Mouse (Mus musculus) G1E (cell line): Measurements from ENCODE around the gene Kbtbd12. TPM values are rescaled to one million over a fixed set of nuclear protein-coding genes. Genes with fewer than 3 reads are reported as not detected.

Experiments
- ATAC-seq: 2 replicates; pipeline ENCODE4 v1.8.0; 2016; ENCODE audit warnings: mild to moderate bottlenecking; ENCODE audit not compliant: insufficient number of reproducible peaks, poor library complexity, low FRiP score, severe bottlenecking; ENCODE audit errors: extremely low read depth
- DNase-seq: peaks from one replicate; pipeline ENCODE4 v3.0.0; 2012; ENCODE audit warnings: low spot score
- H3K27me3 ChIP-seq: 2 replicates; pipeline ENCODE4 v1.6.1; 2012; ENCODE audit warnings: mild to moderate bottlenecking, low read length, inconsistent platforms; ENCODE audit not compliant: insufficient read depth
- H3K36me3 ChIP-seq: replicated peaks from 2 replicates; pipeline ENCODE3; 2012; ENCODE audit warnings: mild to moderate bottlenecking, inconsistent platforms
- H3K4me1 ChIP-seq: 2 replicates; pipeline ENCODE4 v1.6.1; 2012; ENCODE audit warnings: low read depth, low read length, inconsistent platforms, mixed read lengths; ENCODE audit not compliant: insufficient read depth
- H3K4me3 ChIP-seq: 2 replicates; pipeline ENCODE4 v1.5.1; 2012; ENCODE audit warnings: low read depth, mild to moderate bottlenecking, inconsistent platforms, low read length, moderate library complexity, mixed read lengths
- H3K9me3 ChIP-seq: replicated peaks from 2 replicates; pipeline ENCODE4 v1.6.1; 2012; ENCODE audit warnings: inconsistent platforms
- CTCF ChIP-seq: IDR thresholded peaks from 2 replicates; pipeline ENCODE4 v1.5.1; 2012; ENCODE audit warnings: low read depth, low read length, inconsistent platforms, mixed read lengths
- GATA1 ChIP-seq: IDR thresholded peaks from 2 replicates; pipeline ENCODE4 v1.6.1; 2012; ENCODE audit warnings: borderline replicate concordance, low read length, inconsistent platforms, mixed read lengths
- GATA2 ChIP-seq: IDR thresholded peaks from 2 replicates; pipeline ENCODE4 v1.6.1; 2012; ENCODE audit warnings: low read depth, low read length, inconsistent platforms, borderline replicate concordance
- POLR2AphosphoS5 ChIP-seq: IDR thresholded peaks from 2 replicates; pipeline ENCODE4 v1.6.1; 2012; ENCODE audit warnings: low read depth, low read length, inconsistent platforms; ENCODE audit not compliant: insufficient replicate concordance
- TAL1 ChIP-seq: conservative IDR thresholded peaks from 2 replicates; pipeline ENCODE4 v1.6.1; 2012; ENCODE audit warnings: low read depth, low read length, inconsistent platforms, mixed read lengths
- polyA plus RNA-seq: library from polyadenylated mRNA; stranded (reverse); fragments of >175 nt; gene quantifications from 2 replicates; pipeline ENCODE4 v1.2.3, GENCODE M21; 2012
- total RNA-seq, 2 experiments: library from RNA; stranded (forward) in 1 of 2; stranded (reverse) in 1 of 2; fragments of 200-1000 nt in 1 of 2; fragments of >200 nt in 1 of 2; fragmentation: Nextera tagmentation in 1 of 2; gene quantifications; 2 replicates each; pipeline ENCODE4 v1.2.3; 2014 to 2017

Kbtbd12 gene
- total and polyA plus RNA-seq, 3 experiments: 0.27 TPM; not detected in 2

- no peak for DNase-seq
- Histone ChIP-seq H3K27me3 (peaks cover 51% of the 10 kb centered on the region), H3K9me3 (no peaks in the 10 kb centered on the region), H3K36me3 (no peaks in the 10 kb centered on the region), H3K4me1 (peaks cover 31% of the 10 kb centered on the region), H3K4me3 (no peak overlapping the region)
- ATAC-seq: no peak
- TF ChIP-seq CTCF (no peak), GATA1 (no peak), TAL1 (no peak), POLR2AphosphoS5 (no peak), GATA2 (no peak)
Measured at GRCm38 (mm10) chr6:88524056-88524455, 113.7 kb downstream of the Kbtbd12 start.

DNA sequence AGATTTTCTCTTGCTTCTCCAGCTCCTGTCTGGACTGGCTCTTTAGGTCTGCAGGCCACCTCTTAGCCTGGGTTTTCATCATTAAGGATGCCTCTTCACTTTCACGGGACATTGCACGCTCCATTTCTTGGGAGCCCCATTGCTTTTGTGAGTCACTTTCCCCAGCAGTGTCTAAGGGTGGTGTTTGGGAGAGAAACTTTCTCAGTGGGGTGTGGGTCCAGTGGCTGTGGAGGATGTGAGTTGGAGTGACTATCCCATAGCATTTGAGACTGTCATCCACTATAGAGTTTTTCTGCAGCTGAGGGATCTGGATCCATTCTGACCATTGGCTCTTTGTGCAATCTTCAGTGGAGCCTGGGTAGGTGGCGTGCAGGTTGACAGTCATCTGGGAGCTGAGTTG lies 114.3 kb downstream of the Kbtbd12 start:
- ATAC-seq: no peak
- peaks cover 33% of the 10 kb centered on the region for H3K4me1 ChIP-seq

GRCm38 (mm10) chr6:88523043-88523442 lies 114.7 kb downstream of the Kbtbd12 start:
- DNase-seq: no peak
- no peak for ATAC-seq
- no peaks in the 10 kb centered on the region for H3K36me3 ChIP-seq
- H3K4me1 ChIP-seq: peaks cover 33% of the 10 kb centered on the region
- H3K9me3 ChIP-seq: no peaks in the 10 kb centered on the region
- peaks cover 42% of the 10 kb centered on the region for H3K27me3 ChIP-seq
- H3K4me3 ChIP-seq: no peak overlapping the region
- TF ChIP-seq GATA1: no peak
- TF ChIP-seq GATA2: no peak
- no peak for TF ChIP-seq CTCF
- no peak for TF ChIP-seq TAL1
- no peak for TF ChIP-seq POLR2AphosphoS5

More for the DNA sequence above, 114.3 kb downstream of the Kbtbd12 start:
- Histone ChIP-seq H3K27me3 (peaks cover 46% of the 10 kb centered on the region), H3K9me3 (no peaks in the 10 kb centered on the region), H3K4me3 (no peak overlapping the region), H3K36me3 (no peaks in the 10 kb centered on the region)
- no peak for TF ChIP-seq POLR2AphosphoS5
- TF ChIP-seq TAL1: no peak
- TF ChIP-seq GATA1: no peak
- no peak for TF ChIP-seq CTCF
- TF ChIP-seq GATA2: no peak
- no peak for DNase-seq

- ATAC-seq (no peak), DNase-seq (no peak)
- Histone ChIP-seq H3K27me3 (peaks cover 39% of the 10 kb centered on the region), H3K9me3 (no peaks in the 10 kb centered on the region), H3K4me3 (no peak overlapping the region), H3K4me1 (peaks cover 38% of the 10 kb centered on the region), H3K36me3 (no peaks in the 10 kb centered on the region)
- TF ChIP-seq CTCF (no peak), GATA2 (no peak), TAL1 (no peak), POLR2AphosphoS5 (no peak), GATA1 (no peak)
Measured at GRCm38 (mm10) chr6:88522606-88523005, 115.1 kb downstream of the Kbtbd12 start.

DNA sequence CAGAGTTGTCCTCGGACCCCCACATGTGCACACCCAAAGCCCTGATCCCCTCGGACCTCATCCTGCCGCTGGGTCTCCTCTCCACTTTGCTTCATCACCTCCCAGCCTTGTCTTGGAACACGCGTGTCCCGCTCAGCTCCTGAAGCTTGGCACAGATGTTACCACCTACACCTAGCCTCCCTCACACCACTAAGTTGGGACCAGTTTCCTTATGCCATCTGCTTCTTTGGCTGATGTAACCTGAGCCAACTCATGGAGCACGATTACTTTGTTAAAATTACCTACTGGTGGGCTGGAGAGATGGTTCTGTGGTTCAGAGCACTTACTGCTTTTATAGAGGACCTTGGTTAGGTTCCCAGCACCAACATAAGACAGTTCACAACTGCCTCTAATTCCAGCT lies 115.9 kb downstream of the Kbtbd12 start:
- DNase-seq: no peak
- Histone ChIP-seq H3K9me3 (no peaks in the 10 kb centered on the region), H3K27me3 (peaks cover 32% of the 10 kb centered on the region), H3K4me3 (no peak overlapping the region), H3K4me1 (peaks cover 41% of the 10 kb centered on the region), H3K36me3 (peaks cover 5% of the 10 kb centered on the region)
- TF ChIP-seq GATA2 (no peak), TAL1 (no peak), CTCF (no peak), POLR2AphosphoS5 (no peak), GATA1 (no peak)
- ATAC-seq: no peak

GRCm38 (mm10) chr6:88518404-88519263 lies 119.1 kb downstream of the Kbtbd12 start, which contains the start of gene Sec61a1:
TSS of gene Sec61a1 (minus strand) at chr6:88518905.
- Histone ChIP-seq H3K9me3 (no peaks in the 10 kb centered on the region), H3K4me1 (peaks cover 64% of the 10 kb centered on the region), H3K36me3 (peaks cover 36% of the 10 kb centered on the region), H3K4me3 (peak within 1 kb of the TSS; percentile 96), H3K27me3 (peaks cover 17% of the 10 kb centered on the region)
- no peak for TF ChIP-seq GATA1
- TF ChIP-seq CTCF: no peak
- TF ChIP-seq TAL1: no peak
- no peak for TF ChIP-seq GATA2
- no peak for TF ChIP-seq POLR2AphosphoS5
- DNase-seq (peak; percentile 93), ATAC-seq (peak; percentile 98)
